Mouse (Mus musculus): ENCODE results near the gene Csf2rb. TPM values are rescaled to one million over a fixed set of nuclear protein-coding genes. Genes with fewer than 3 reads are reported as not detected.

The Csf2rb gene
- polyA plus RNA-seq, 1 experiment from 2014 or later: 1.1 TPM

Small RNA genes lying within 50 kb of the gene (microRNA-seq; reads per million reads assigned to microRNA genes)
- gene Mir7676-1: not detected
- not detected for gene Mir7676-2

Other genes starting within 250 kb of the Csf2rb start
- gene Cacng2, start 205.7 kb upstream of the Csf2rb start, polyA plus RNA-seq (2015; fragmentation: Nextera tagmentation; extraction: Ambion mirVana): 9.4 and 10.6 TPM in 2 replicates
- 88.5 and 96.9 TPM in 2 replicates for gene Ift27, start 151.6 kb upstream of the Csf2rb start, polyA plus RNA-seq (2015; fragmentation: Nextera tagmentation; extraction: Ambion mirVana)
- gene Pvalb, start 119.4 kb upstream of the Csf2rb start, polyA plus RNA-seq (2015; fragmentation: Nextera tagmentation; extraction: Ambion mirVana): 2.5 and 4.1 TPM in 2 replicates
- 1.1 and 1.9 TPM in 2 replicates for gene Ncf4, start 81.0 kb upstream of the Csf2rb start, polyA plus RNA-seq (2015; fragmentation: Nextera tagmentation; extraction: Ambion mirVana)
- 0.13 and 0.54 TPM in 2 replicates for gene Csf2rb2, start 20.0 kb upstream of the Csf2rb start, polyA plus RNA-seq (2015; fragmentation: Nextera tagmentation; extraction: Ambion mirVana)
- gene Tex33, start 70.2 kb downstream of the Csf2rb start, polyA plus RNA-seq (2015; fragmentation: Nextera tagmentation; extraction: Ambion mirVana): not detected in 2 replicates
- gene Tst, start 80.2 kb downstream of the Csf2rb start, polyA plus RNA-seq (2015; fragmentation: Nextera tagmentation; extraction: Ambion mirVana): 7.9 and 11.4 TPM in 2 replicates
- gene Mpst, start 80.7 kb downstream of the Csf2rb start, polyA plus RNA-seq (2015; fragmentation: Nextera tagmentation; extraction: Ambion mirVana): 2.3 and 2.9 TPM in 2 replicates
- 120 and 122 TPM in 2 replicates for gene Kctd17, start 102.8 kb downstream of the Csf2rb start, polyA plus RNA-seq (2015; fragmentation: Nextera tagmentation; extraction: Ambion mirVana)
- gene Tmprss6, start 142.9 kb downstream of the Csf2rb start, polyA plus RNA-seq (2015; fragmentation: Nextera tagmentation; extraction: Ambion mirVana): 0.15 and 0.28 TPM in 2 replicates
- 0.06 TPM in 1 of 2 replicates, not detected in the other for gene Il2rb, start 169.5 kb downstream of the Csf2rb start, polyA plus RNA-seq (2015; fragmentation: Nextera tagmentation; extraction: Ambion mirVana)
- gene C1qtnf6, start 205.7 kb downstream of the Csf2rb start, polyA plus RNA-seq (2015; fragmentation: Nextera tagmentation; extraction: Ambion mirVana): 7.4 and 8.5 TPM in 2 replicates
- 0.25 and 0.29 TPM in 2 replicates for gene Sstr3, start 218.9 kb downstream of the Csf2rb start, polyA plus RNA-seq (2015; fragmentation: Nextera tagmentation; extraction: Ambion mirVana)
- gene Rac2, start 247.0 kb downstream of the Csf2rb start, polyA plus RNA-seq (2015; fragmentation: Nextera tagmentation; extraction: Ambion mirVana): 6.4 and 8.8 TPM in 2 replicates